Mouse (Mus musculus) neural tube, embryonic 15.5 days (tissue): ENCODE data around the gene Gje1. TPM values are rescaled to one million over a fixed set of nuclear protein-coding genes. Genes with fewer than 3 reads are reported as not detected.

Experiments
- ATAC-seq: fragments of 200-750 bp; cut with Nextera tagmentation; 2 replicates; pipeline ENCODE4 v1.8.0; 2017; ENCODE audit warnings: mild to moderate bottlenecking, moderate TSS enrichment, moderate library complexity; ENCODE audit not compliant: low FRiP score
- H3K27ac ChIP-seq: fragments of 300-500 bp; sonication (generic); replicated peaks from 2 replicates; pipeline ENCODE4 v1.5.1; 2015; ENCODE audit warnings: mild to moderate bottlenecking, inconsistent platforms
- H3K27me3 ChIP-seq: fragments of 300-500 bp; sonication (generic); replicated peaks from 2 replicates; pipeline ENCODE4 v1.6.1; 2015; ENCODE audit warnings: inconsistent platforms
- H3K36me3 ChIP-seq: fragments of 300-500 bp; sonication (generic); 2 replicates; pipeline ENCODE4 v1.6.1; 2015; ENCODE audit warnings: inconsistent platforms
- H3K4me1 ChIP-seq: fragments of 300-500 bp; sonication (generic); 2 replicates; pipeline ENCODE4 v1.6.1; 2015; ENCODE audit warnings: inconsistent platforms
- H3K4me2 ChIP-seq: fragments of 300-500 bp; sonication (generic); 2 replicates; pipeline ENCODE4 v1.6.1; 2015; ENCODE audit warnings: inconsistent platforms, mild to moderate bottlenecking, moderate library complexity
- H3K4me3 ChIP-seq: fragments of 300-500 bp; sonication (generic); replicated peaks from 2 replicates; pipeline ENCODE4 v1.5.1; 2015; ENCODE audit warnings: mild to moderate bottlenecking, inconsistent platforms
- H3K9ac ChIP-seq: fragments of 300-500 bp; sonication (generic); replicated peaks from 2 replicates; pipeline ENCODE4 v1.6.1; 2015; ENCODE audit warnings: mild to moderate bottlenecking, inconsistent platforms
- H3K9me3 ChIP-seq: fragments of 300-500 bp; sonication (generic); replicated peaks from 2 replicates; pipeline ENCODE4 v1.6.1; 2016; ENCODE audit warnings: inconsistent platforms
- WGBS: fragments of 180-500 bp; shearing (Covaris S2); methylation state at CpG from one replicate; pipeline ENCODE4 v1.1.7; 2015; ENCODE audit warnings: mixed read lengths; 5-methylcytosine and 5-hydroxymethylcytosine counted together
- polyA plus RNA-seq: library from polyadenylated mRNA; unstranded; fragments of >200 nt; fragmentation: Nextera tagmentation; extraction: Ambion mirVana; gene quantifications from 2 replicates; pipeline ENCODE4 v1.2.1, GENCODE M21; 2015

The Gje1 gene
- not detected in 2 replicates for polyA plus RNA-seq

DNA sequence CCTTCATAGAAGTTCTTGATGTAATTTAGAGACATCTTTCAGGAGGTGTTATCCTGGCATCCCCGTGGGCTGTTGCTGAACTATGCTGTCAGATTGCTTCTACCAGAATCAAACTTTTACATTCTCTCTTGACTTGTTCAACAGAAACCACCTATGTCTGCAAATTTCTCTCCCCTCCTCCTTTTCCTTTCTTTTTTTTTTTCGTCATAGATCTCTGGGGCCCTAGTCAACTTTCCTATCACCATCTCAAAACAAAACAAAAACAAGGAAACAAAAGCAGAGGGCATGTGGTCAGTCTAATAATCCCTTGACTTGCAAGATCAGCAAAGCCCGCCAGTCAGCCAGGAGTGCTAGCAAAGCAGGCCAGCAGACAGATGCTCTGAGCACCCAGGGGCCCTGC is at the start of gene Gje1:
Gje1 (minus strand) TSS at position 101 of the 400 bp plus-strand sequence.
- H3K9me3 ChIP-seq, result no peaks in the 10 kb centered on the region
- H3K9ac ChIP-seq, result no peak within 1 kb of the TSS
- no peak for ATAC-seq
- no peaks in the 10 kb centered on the region for H3K36me3 ChIP-seq
- no peak within 1 kb of the TSS for H3K4me2 ChIP-seq
- no peak within 1 kb of the TSS for H3K27ac ChIP-seq
- H3K4me3 ChIP-seq, result no peak within 1 kb of the TSS
- H3K27me3 ChIP-seq, result no peaks in the 10 kb centered on the region
- H3K4me1 ChIP-seq, result no peaks in the 10 kb centered on the region
- 69% methylated on average over 3 of the region's 3 CpGs for whole genome bisulfite sequencing

DNA sequence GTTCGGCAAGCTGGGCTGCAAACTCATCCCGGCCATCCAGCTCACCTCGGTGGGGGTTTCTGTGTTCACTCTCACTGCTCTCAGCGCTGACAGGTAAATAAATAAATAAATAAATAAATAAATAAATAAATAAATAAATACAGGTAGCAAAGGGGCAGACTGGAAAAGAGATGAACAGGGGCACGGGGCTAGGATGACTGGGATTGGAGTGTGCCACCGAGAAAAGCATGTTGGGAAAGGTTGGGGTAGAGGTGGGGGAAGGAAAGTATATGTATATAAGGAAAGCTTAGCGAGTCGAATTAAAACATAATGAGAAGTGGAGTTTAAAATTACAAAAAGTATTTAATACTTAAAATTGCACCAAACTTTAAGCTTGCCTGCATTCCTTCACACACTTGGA is 42.6 kb upstream of the Gje1 start:
- ATAC-seq, result 0 out of 2 replicates have a peak, but pooled peaks have one; percentile 28
- Histone ChIP-seq H3K4me1 (peaks cover 6% of the 10 kb centered on the region; the same call in 1 of the 2 replicates), H3K4me2 (peak overlapping the region; percentile 78), H3K36me3 (no peaks in the 10 kb centered on the region), H3K27me3 (no peaks in the 10 kb centered on the region), H3K9me3 (no peaks in the 10 kb centered on the region), H3K9ac (peak overlapping the region; percentile 36; the same call in 1 of the 2 replicates), H3K4me3 (peak overlapping the region; percentile 40), H3K27ac (no peak overlapping the region)
- 24% methylated on average over 8 of the region's 8 CpGs for WGBS

DNA sequence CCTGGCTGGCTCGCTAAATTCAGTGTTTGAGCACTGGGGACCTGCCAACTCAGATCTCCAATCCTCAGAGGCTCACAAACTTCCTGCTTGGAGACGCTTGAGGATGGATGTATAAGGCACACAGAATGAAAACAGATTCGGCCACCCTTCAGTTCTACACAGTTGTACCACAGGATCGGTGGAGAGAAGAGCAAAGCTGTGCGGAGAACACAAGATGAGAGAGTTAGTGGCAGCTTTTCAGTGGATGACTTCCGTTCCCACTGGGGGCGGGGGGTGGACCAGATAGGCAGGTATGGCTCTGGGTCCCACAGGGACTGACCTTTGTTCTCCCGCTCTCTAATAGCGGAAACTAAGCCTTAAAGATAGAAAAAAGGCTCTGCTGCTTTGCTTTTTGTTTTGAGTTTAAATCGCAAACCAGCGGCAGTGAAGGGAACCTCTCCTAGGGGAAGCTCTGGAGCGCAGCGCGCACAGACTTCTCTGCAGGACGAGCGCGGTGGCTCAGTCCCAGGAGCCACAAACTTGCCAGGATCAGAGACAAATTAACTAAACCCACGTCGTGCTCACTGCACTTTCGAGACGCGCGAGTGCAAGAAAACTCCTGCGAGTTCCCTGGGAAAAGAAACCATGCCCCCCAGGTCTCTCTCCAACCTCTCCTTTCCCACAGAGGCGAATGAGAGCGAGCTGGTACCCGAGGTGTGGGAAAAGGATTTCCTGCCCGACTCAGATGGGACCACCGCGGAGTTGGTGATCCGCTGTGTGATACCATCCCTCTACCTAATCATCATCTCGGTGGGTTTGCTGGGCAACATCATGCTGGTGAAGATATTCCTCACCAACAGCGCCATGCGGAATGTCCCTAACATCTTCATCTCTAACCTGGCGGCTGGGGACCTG is 41.9 kb upstream of the Gje1 start:
- ATAC-seq, result peak; percentile 79
- Histone ChIP-seq H3K9ac (peak overlapping the region; percentile 36; the same call in 1 of the 2 replicates), H3K36me3 (no peaks in the 10 kb centered on the region), H3K9me3 (no peaks in the 10 kb centered on the region), H3K4me1 (peaks cover 6% of the 10 kb centered on the region; the same call in 1 of the 2 replicates), H3K4me2 (peak overlapping the region; percentile 78), H3K27me3 (no peaks in the 10 kb centered on the region), H3K27ac (no peak overlapping the region), H3K4me3 (peak overlapping the region; percentile 40)
- 2% methylated on average over 35 of the region's 35 CpGs for WGBS

DNA sequence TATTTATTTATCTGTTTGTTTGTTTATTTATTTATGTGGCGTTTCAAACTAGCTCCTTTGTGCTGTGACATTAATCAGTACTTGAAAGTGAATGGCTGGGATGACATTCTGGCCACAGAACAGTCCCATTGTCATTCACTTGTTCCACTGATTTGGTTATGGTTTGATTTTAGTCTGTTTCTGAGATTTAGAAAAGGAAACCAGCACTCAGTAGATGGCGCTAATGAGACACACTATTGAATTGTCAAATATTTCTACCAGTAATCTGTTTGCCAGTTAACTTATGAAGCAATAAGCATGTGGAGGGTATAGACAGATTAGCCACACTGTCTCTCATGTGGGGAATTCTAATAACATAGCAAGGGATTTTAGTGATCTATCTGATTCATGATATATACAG is 16.3 kb upstream of the Gje1 start:
- WGBS, result 7% methylated on average over 2 of the region's 2 CpGs
- no peak overlapping the region for H3K4me2 ChIP-seq
- ATAC-seq, result no peak
- no peaks in the 10 kb centered on the region for H3K4me1 ChIP-seq
- no peak overlapping the region for H3K4me3 ChIP-seq
- no peaks in the 10 kb centered on the region for H3K36me3 ChIP-seq
- no peaks in the 10 kb centered on the region for H3K27me3 ChIP-seq
- H3K9me3 ChIP-seq, result no peaks in the 10 kb centered on the region
- no peak overlapping the region for H3K27ac ChIP-seq
- H3K9ac ChIP-seq, result no peak overlapping the region

DNA sequence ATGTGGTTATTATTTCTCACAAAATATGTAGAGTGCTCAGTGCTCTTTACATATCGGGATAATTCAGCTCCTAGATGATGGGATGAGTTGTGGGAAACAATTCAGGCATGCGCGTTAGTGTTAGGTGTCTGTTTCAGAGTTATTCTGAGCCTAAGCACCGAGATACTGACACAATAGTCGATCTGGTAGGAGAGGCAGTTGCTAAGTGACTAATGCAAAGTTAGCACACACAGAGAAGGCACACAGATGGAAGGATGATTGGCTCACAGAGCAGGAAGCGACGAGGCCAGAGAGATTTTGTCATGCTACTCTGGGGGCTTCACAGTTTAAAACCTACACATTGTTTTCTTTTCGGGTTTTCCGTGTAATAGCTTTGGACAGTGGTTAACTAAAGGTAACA is 7.7 kb upstream of the Gje1 start:
- no peaks in the 10 kb centered on the region for H3K36me3 ChIP-seq
- H3K4me3 ChIP-seq, result no peak overlapping the region
- no peaks in the 10 kb centered on the region for H3K27me3 ChIP-seq
- no peak overlapping the region for H3K27ac ChIP-seq
- ATAC-seq, result no peak
- no peaks in the 10 kb centered on the region for H3K4me1 ChIP-seq
- 73% methylated on average over 9 of the region's 9 CpGs for WGBS
- H3K9me3 ChIP-seq, result no peaks in the 10 kb centered on the region
- H3K9ac ChIP-seq, result no peak overlapping the region
- no peak overlapping the region for H3K4me2 ChIP-seq

DNA sequence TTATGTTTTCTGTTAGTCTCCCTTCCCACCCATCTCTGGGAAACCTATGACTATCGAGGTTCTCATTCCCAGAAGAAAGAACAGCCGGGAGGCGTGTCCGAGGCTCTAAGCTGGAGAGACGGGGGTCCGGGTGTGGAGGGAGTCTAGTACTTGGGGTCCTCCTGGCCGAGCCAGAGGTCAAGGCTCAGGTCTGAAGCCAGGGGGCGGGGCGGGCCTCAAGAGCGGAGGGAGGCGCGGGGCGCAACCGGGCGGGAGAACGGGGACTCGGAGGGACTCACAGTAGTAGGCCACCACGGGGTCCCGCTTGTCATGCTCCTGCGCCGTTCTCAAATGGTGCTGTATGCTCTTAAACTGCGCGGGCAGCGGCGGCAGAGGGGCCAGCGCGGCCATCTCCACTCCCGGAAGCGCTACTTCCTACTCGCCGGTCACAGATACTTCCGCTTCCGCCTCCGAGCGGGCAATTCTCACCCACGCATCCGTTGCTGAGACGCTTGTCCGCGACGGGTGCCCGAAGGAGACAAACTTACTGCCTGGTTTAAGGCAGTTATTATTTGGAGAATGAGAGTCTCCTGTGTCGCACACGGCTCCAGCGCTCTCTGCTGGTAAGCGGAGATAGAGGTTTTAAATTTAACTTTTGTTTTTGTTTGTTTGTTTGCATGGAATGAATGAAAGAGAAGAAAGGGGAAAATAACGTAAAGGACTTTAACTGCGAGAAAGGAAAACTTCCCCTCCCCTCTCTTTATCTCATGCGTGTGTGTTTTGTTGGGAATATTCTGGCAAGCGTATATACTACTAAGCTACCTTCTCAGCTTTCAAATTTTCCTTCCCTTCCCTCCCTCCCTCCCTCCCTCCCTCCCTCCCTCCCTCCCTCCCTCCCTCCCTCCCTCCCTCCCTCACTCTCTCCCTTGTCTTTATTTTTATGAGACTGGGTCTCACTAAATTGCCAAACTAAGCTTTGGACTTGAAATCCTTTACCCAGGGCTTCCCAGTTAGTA is 12.6 kb downstream of the Gje1 start, which contains the start of the genes Vta1 and Nmbr:
Vta1 (minus strand) TSS at position 489 of the 995 bp plus-strand sequence.
Nmbr (plus strand) TSS at position 520 of the 995 bp plus-strand sequence.
- peak within 1 kb of the TSS; percentile 89 for H3K4me3 ChIP-seq
- under 1% methylated on average over 48 of the region's 50 CpGs for WGBS
- H3K4me2 ChIP-seq, result peak within 1 kb of the TSS; percentile 60
- H3K9ac ChIP-seq, result peak within 1 kb of the TSS; percentile 80
- H3K4me1 ChIP-seq, result peaks cover 17% of the 10 kb centered on the region
- peak; percentile 97 for ATAC-seq
- H3K27ac ChIP-seq, result peak within 1 kb of the TSS; percentile 87
- no peaks in the 10 kb centered on the region for H3K27me3 ChIP-seq
- no peaks in the 10 kb centered on the region for H3K9me3 ChIP-seq
- H3K36me3 ChIP-seq, result no peaks in the 10 kb centered on the region

DNA sequence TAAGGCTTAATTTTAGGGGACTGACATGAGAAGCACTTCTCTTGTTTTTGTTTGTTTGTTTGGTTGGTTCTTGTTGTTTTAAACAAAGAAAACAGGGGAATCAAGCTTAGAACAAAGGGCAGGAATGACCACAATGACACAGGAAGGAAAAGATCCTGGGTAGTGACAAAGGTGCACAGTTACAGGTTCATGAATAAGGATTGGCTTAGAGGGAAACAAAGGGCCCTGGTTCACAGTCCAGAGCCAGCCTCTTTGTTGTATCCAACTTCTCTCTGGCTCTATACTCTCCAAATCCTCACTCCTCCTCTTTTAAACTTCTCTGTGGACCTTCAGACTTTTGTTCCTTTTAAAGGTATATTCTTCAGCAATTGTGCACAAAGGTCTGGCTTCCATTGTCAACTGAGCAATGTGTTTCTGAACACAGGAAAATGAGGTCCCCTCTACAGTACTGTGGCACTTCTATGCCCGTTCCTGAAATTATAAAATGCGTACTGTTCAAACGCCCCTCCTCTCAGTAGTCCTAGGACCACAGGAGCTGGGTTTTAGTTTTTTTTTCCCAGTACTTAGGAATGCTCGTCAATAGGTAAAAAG is 14.1 kb downstream of the Gje1 start:
- no peaks in the 10 kb centered on the region for H3K9me3 ChIP-seq
- ATAC-seq, result no peak
- H3K4me1 ChIP-seq, result peaks cover 17% of the 10 kb centered on the region
- no peaks in the 10 kb centered on the region for H3K36me3 ChIP-seq
- WGBS, result 17% methylated on average over 4 of the region's 4 CpGs
- H3K4me2 ChIP-seq, result peak overlapping the region; percentile 60
- peak overlapping the region; percentile 89 for H3K4me3 ChIP-seq
- peak overlapping the region; percentile 80 for H3K9ac ChIP-seq
- peak overlapping the region; percentile 54 for H3K27ac ChIP-seq
- no peaks in the 10 kb centered on the region for H3K27me3 ChIP-seq

DNA sequence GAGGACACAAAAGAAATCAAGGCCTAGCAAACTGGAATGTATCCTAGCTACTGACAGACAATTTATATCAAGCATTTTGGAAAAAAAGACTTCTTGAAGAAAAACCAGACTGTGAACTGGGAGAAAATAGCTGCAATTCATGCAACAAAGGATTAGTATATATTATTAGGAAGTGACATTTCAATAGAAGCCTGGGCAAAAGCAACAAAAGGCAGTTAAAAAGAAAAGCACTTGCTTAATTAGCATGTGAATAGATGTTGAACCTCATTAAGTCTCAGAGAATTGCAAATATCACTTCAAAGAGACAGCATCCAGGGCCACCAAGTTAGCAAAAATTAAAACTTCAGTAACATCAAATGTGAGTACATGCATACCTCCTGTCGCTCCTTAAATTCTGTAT is 14.8 kb downstream of the Gje1 start:
- peak overlapping the region; percentile 89; the same call in 1 of the 2 replicates for H3K4me3 ChIP-seq
- WGBS, result 21% methylated on average over 1 of the region's 1 CpGs
- no peaks in the 10 kb centered on the region for H3K36me3 ChIP-seq
- no peak for ATAC-seq
- H3K9me3 ChIP-seq, result no peaks in the 10 kb centered on the region
- no peak overlapping the region for H3K9ac ChIP-seq
- no peaks in the 10 kb centered on the region for H3K27me3 ChIP-seq
- peak overlapping the region; percentile 60 for H3K4me2 ChIP-seq
- peaks cover 17% of the 10 kb centered on the region for H3K4me1 ChIP-seq
- 0 out of 2 replicates have a peak overlapping the region, but pooled peaks have one; percentile 54 for H3K27ac ChIP-seq

DNA sequence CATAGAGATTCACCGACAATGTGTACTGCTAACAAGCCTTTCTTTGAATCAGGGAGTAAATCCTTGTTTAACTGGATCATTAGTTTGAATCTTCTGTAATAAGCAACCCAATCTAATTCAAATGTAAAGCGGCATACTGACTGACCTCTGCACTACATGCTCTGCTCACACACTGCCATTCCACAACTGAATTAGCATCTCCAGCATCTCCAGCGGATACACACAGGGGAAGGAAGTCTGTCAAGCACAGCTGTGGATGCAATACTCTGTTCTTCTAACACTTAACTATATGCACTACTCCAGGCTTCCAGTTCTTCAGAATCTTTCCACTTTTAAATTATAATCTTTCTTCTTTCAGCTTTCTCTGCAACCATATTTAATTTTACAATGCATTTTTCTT is 27.7 kb downstream of the Gje1 start:
- Histone ChIP-seq H3K9me3 (no peaks in the 10 kb centered on the region), H3K4me2 (no peak overlapping the region), H3K4me1 (no peaks in the 10 kb centered on the region), H3K9ac (no peak overlapping the region), H3K27me3 (no peaks in the 10 kb centered on the region), H3K27ac (no peak overlapping the region), H3K36me3 (peaks cover 8% of the 10 kb centered on the region; the same call in 1 of the 2 replicates), H3K4me3 (no peak overlapping the region)
- ATAC-seq, result no peak
- 38% methylated on average over 3 of the region's 3 CpGs for WGBS

DNA sequence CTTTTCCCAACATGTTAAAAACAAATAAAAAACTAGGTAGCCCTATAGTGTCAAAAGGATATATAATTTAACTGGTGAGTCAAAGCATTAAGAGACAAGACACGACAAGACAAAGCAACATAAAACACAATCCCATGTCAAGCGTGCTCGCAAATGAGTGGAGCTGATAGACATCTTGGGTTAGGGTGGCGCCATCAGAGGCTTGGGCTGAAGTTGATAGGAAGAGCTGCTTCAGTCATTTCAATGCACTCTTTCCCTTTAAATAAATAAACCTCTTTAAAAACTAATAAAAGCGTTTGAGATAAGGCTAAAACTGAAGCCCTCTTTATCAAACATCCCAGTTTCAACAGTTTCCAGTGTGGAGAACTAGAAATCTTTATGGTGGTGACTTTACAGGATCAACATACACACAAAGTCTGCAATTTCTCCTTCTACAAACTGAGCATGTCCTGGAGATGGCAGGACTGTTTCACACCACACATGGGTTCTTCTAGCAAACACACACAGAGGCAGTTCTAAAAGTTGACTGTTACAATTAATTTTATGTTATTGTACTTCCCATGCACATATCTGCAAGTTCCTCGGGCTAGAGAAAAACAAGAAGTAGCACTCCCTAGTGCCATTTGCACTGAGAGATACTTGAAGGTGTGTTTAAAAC is 29.1 kb downstream of the Gje1 start:
- H3K9me3 ChIP-seq, result no peaks in the 10 kb centered on the region
- no peak for ATAC-seq
- H3K4me1 ChIP-seq, result no peaks in the 10 kb centered on the region
- H3K27me3 ChIP-seq, result no peaks in the 10 kb centered on the region
- H3K4me3 ChIP-seq, result no peak overlapping the region
- no peak overlapping the region for H3K4me2 ChIP-seq
- 93% methylated on average over 6 of the region's 6 CpGs for WGBS
- H3K36me3 ChIP-seq, result peaks cover 11% of the 10 kb centered on the region; the same call in 1 of the 2 replicates
- no peak overlapping the region for H3K9ac ChIP-seq
- H3K27ac ChIP-seq, result no peak overlapping the region
